Mouse (Mus musculus): ENCODE data around the gene Hhat. TPM values are rescaled to one million over a fixed set of nuclear protein-coding genes. Genes with fewer than 3 reads are reported as not detected.

Hhat gene
- polyA plus RNA-seq, 1 experiment = 3.1 TPM

- no peak overlapping the region for H3K9ac ChIP-seq (ENCODE audit: low read depth, poor library complexity, severe bottlenecking)
- H3K36me3 ChIP-seq (ENCODE audit: control insufficient read depth, insufficient read depth, low read length, poor library complexity, severe bottlenecking) = no peaks in the 10 kb centered on the region
- no peaks in the 10 kb centered on the region for H3K4me1 ChIP-seq (ENCODE audit: control insufficient read depth, insufficient read depth, low read length)
- H3K9me3 ChIP-seq (replicated peaks; ENCODE audit: control insufficient read depth, insufficient read depth, low read length, poor library complexity, severe bottlenecking) = no peaks in the 10 kb centered on the region
- TF ChIP-seq EP300 (IDR thresholded peaks at IDR 0.05; ENCODE audit: insufficient read depth, low read depth, low read length) (no peak), CTCF (IDR thresholded peaks at IDR 0.05; ENCODE audit: low read depth, low read length) (no peak), POLR2A (IDR thresholded peaks at IDR 0.05; ENCODE audit: insufficient read depth, low read length) (no peak)
- H3K4me3 ChIP-seq (ENCODE audit: low read depth, low read length) = no peak overlapping the region
- no peaks in the 10 kb centered on the region for H3K27me3 ChIP-seq (ENCODE audit: control insufficient read depth, insufficient read depth, low read length, poor library complexity, severe bottlenecking)
- no peak overlapping the region for H3K27ac ChIP-seq (ENCODE audit: insufficient read depth, low read length)
Observed at GRCm38 (mm10) chr1:192448512-192448911, 322.5 kb downstream of the Hhat start.

DNA sequence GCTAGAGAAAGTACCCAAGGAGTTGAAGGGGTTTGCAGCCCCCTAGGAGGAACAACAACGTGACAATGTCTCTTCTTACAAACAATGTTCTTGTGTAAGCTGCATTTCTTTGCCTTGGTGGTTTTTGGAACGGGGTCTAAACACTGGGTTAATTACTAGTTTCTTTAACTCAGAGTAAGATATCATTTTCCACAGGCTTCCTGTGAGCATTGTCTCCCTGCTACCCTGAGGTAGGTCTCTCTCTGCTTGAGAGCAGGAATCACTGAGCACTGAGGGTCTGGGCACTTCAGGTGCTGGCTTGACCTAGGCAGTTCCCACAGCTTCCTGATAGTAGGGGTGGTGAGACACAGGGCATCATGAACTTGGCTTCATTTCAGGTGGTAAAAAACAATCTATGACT is 323.4 kb downstream of the Hhat start:
- TF ChIP-seq CTCF (IDR thresholded peaks at IDR 0.05; ENCODE audit: low read depth, low read length) (no peak), EP300 (IDR thresholded peaks at IDR 0.05; ENCODE audit: insufficient read depth, low read depth, low read length) (no peak)
- Histone ChIP-seq H3K4me1 (ENCODE audit: control insufficient read depth, insufficient read depth, low read length) (no peaks in the 10 kb centered on the region), H3K9ac (ENCODE audit: low read depth, poor library complexity, severe bottlenecking) (no peak overlapping the region), H3K27ac (ENCODE audit: insufficient read depth, low read length) (no peak overlapping the region), H3K9me3 (replicated peaks; ENCODE audit: control insufficient read depth, insufficient read depth, low read length, poor library complexity, severe bottlenecking) (no peaks in the 10 kb centered on the region), H3K4me3 (ENCODE audit: low read depth, low read length) (no peak overlapping the region), H3K36me3 (ENCODE audit: control insufficient read depth, insufficient read depth, low read length, poor library complexity, severe bottlenecking) (no peaks in the 10 kb centered on the region), H3K27me3 (ENCODE audit: control insufficient read depth, insufficient read depth, low read length, poor library complexity, severe bottlenecking) (no peaks in the 10 kb centered on the region)

Other genes with a start within 250 kb of the Hhat start
- 12.0 and 12.9 TPM in 2 replicates for gene Sertad4, start 84.5 kb upstream of the Hhat start, polyA plus RNA-seq (2011; ENCODE audit: insufficient read depth, insufficient read length, low read depth, missing spikeins)

Measured in ES-Bruce4 (cell line).